Mouse (Mus musculus): ENCODE measurements around the gene Pde9a.

GRCm38 (mm10) chr17:31499725-31500124, 113.7 kb downstream of the Pde9a start:
- TF ChIP-seq GATA1 (IDR thresholded peaks at IDR 0.05; ENCODE audit: low read length) (no peak), TAL1 (IDR thresholded peaks at IDR 0.05; ENCODE audit: low read length) (no peak)

All from erythroblast, embryonic 14.5 days (primary cell).